Mouse (Mus musculus) lung, postnatal 0 days (tissue): ENCODE measurements at regions not wholly inside any gene's neighbourhood (a gene's known extent, or its start where the extent isn't known, plus 50 kb on each side); places are given as distances from the start of the nearest gene placed in this dataset.

Source experiments
- CTCF ChIP-seq: IDR thresholded peaks from 2 replicates; pipeline ENCODE4 v1.5.1; 2016; ENCODE audit warnings: antibody characterized with exemption, mild to moderate bottlenecking
- EP300 ChIP-seq: IDR thresholded peaks from 2 replicates; pipeline ENCODE4 v1.6.1; 2016; ENCODE audit warnings: antibody characterized with exemption, mild to moderate bottlenecking, control low read depth

DNA sequence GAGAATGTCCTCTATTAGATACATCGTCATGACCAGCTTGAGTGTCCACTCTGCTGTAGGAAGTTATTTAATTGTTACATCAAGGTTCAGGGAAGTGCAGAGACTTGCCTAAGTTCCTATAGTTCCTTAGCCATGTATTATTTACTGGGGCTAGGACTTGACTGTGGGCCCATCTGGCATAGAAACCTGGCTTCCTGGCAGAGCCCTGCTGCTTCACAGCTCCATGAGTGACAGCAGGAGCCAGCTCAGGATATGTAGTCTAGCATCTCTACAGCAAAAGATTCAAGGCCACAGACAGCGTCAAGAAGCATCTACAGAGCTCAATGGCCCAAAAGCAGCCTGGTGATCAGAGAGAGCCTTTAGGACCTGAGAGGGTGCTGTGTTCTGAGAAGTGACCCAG lies 163.2 kb upstream of the Unc93a2 start:
- TF ChIP-seq CTCF (no peak), EP300 (no peak)
